Comparison of ENCODE assay signal across 9 mouse cellular contexts in the genomic region with DNA sequence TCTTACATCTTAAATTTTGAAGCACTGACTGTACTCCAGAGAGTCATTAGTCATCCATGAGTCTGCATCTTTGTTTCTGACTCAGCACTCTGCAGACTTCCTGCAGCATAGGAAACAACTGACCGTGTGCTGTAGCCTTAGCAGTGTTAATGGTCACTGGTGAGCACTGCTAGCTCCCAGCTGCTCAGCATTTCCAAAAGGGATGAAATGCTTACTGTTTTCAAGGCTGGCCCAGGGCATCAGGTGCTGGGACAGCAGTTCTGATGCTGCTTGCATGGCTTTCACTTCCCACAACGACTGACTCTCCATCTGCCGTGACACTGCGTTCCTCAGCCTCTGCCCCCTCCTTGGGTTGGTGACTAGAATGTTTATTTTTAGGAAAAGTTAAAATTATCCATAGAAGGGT. TPM values are rescaled to one million over a fixed set of nuclear protein-coding genes. Genes with fewer than 3 reads are reported as not detected.
DNase-seq lines count a peak whose midpoint lies in the region; ATAC-seq and TF ChIP-seq lines count a peak whose summit lies in the region.
"Had no signal": no experiment of that assay in that cellular context is flagged by ENCODE, and none has a peak within 500 bp of the region (broad histone marks: within the 10 kb centered on the region; RNA-seq: fewer than 3 reads in every experiment).

No protein-coding gene starts in this region.

- ATAC-seq in limb, embryonic 14.5 days (ENCODE audit: low FRiP score, low read depth), result 0 out of 2 replicates have a peak, but pooled peaks have one; percentile 53
- peak; percentile 80; the same call in 1 of the 2 replicates for ATAC-seq in stomach, embryonic 15.5 days (ENCODE audit: insufficient read depth, low FRiP score, low read depth)

- WGBS in limb, embryonic 14.5 days, result 68% methylated on average over 4 of the region's 4 CpGs
- WGBS in stomach, embryonic 15.5 days, result 25% methylated on average over 4 of the region's 4 CpGs
- 14% methylated on average over 4 of the region's 4 CpGs for WGBS in cerebellum, adult 2 months

- no peak overlapping the region for H3K4me3 ChIP-seq in limb, embryonic 14.5 days (replicated peaks; ENCODE audit: low read length)
- H3K4me3 ChIP-seq in stomach, embryonic 15.5 days (replicated peaks), result no peak overlapping the region
- no peak overlapping the region for H3K4me3 ChIP-seq in cerebellum, adult 2 months (replicated peaks; ENCODE audit: insufficient read depth, low read depth, low read length)
- H3K4me3 ChIP-seq: left cerebral cortex, adult 2 months had no signal

- no peaks in the 10 kb centered on the region for H3K9me3 ChIP-seq in limb, embryonic 14.5 days (ENCODE audit: control insufficient read depth, low read length)
- H3K9me3 ChIP-seq in stomach, embryonic 15.5 days, result no peaks in the 10 kb centered on the region

- H3K27me3 ChIP-seq in limb, embryonic 14.5 days (ENCODE audit: control insufficient read depth, insufficient read depth, low read length), result no peaks in the 10 kb centered on the region
- no peaks in the 10 kb centered on the region for H3K27me3 ChIP-seq in stomach, embryonic 15.5 days (replicated peaks)
- no peaks in the 10 kb centered on the region for H3K27me3 ChIP-seq in cerebellum, adult 2 months (ENCODE audit: control insufficient read depth, insufficient read depth, low read length)

- no peak for TF ChIP-seq POLR2A in limb, embryonic 14.5 days (IDR thresholded peaks at IDR 0.05; ENCODE audit: borderline replicate concordance, extremely low read depth, insufficient read depth, insufficient read length)
- no peak for TF ChIP-seq POLR2A in cerebellum, adult 2 months (IDR thresholded peaks at IDR 0.05; ENCODE audit: borderline replicate concordance, insufficient read depth, low read length)

- no peaks in the 10 kb centered on the region for H3K36me3 ChIP-seq in limb, embryonic 14.5 days (ENCODE audit: control insufficient read depth, insufficient read depth, low read length)
- no peaks in the 10 kb centered on the region for H3K36me3 ChIP-seq in stomach, embryonic 15.5 days

- no peak overlapping the region for H3K27ac ChIP-seq in limb, embryonic 14.5 days (replicated peaks; ENCODE audit: low read depth, low read length)
- H3K27ac ChIP-seq in stomach, embryonic 15.5 days, result peak overlapping the region; percentile 51; the same call in 1 of the 2 replicates
- H3K27ac ChIP-seq in cerebellum, adult 2 months (ENCODE audit: insufficient read depth, low read length), result no peak overlapping the region
- H3K27ac ChIP-seq: left cerebral cortex, adult 2 months had no signal

- no peak overlapping the region for H3K4me2 ChIP-seq in limb, embryonic 14.5 days (replicated peaks; ENCODE audit: low read depth, low read length, severe bottlenecking)
- 0 out of 2 replicates have a peak overlapping the region, but pooled peaks have one; percentile 8 for H3K4me2 ChIP-seq in stomach, embryonic 15.5 days

- no peak for TF ChIP-seq CTCF in cerebellum, adult 2 months (IDR thresholded peaks at IDR 0.05; ENCODE audit: borderline replicate concordance, insufficient read depth, low read depth, low read length)

- peak; percentile 27 for DNase-seq in gastrocnemius, postnatal 25 days
- DNase-seq in gastrocnemius, postnatal 10 days, result no peak
- DNase-seq in retina, postnatal 1 day, result peak; percentile 11
- no peak for DNase-seq in retina, embryonic 14.5 days (ENCODE audit: low spot score)
- peak; percentile 52 for DNase-seq in fibroblast of lung, adult 2 months (ENCODE audit: low read depth)
- DNase-seq in limb, embryonic 14.5 days (ENCODE audit: low spot score), result no peak
- DNase-seq in cerebellum, adult 2 months, result no peak

- no peak overlapping the region for H3K9ac ChIP-seq in limb, embryonic 14.5 days (ENCODE audit: low read depth, low read length, severe bottlenecking)
- no peak overlapping the region for H3K9ac ChIP-seq in stomach, embryonic 15.5 days

- H3K4me1 ChIP-seq in limb, embryonic 14.5 days (ENCODE audit: control insufficient read depth, insufficient read depth, low read length), result peaks cover 8% of the 10 kb centered on the region; the same call in 1 of the 2 replicates
- peaks cover 5% of the 10 kb centered on the region for H3K4me1 ChIP-seq in stomach, embryonic 15.5 days
- H3K4me1 ChIP-seq in cerebellum, adult 2 months (ENCODE audit: control insufficient read depth, insufficient read depth, low read length), result 0 out of 2 replicates have a peak, but pooled peaks cover 3% of the 10 kb centered on the region

RNA-seq across cellular contexts. Expression of gene AL731706.1, which starts 29.8 kb away (rescaled TPM):
- 10 to 100 TPM; 17.8 to 24.1 TPM for total RNA-seq in gastrocnemius, postnatal 25 days (2021)
- total RNA-seq in gastrocnemius, postnatal 10 days (2021), result 10 to 100 TPM; 11.4 to 16.9 TPM
- 14.4 and 17.4 TPM in 2 replicates for polyA plus RNA-seq in limb, embryonic 14.5 days (2012; rRNA removed)
- polyA plus RNA-seq in limb, embryonic 14.5 days (2014; fragmentation: Nextera tagmentation; extraction: Ambion mirVana), result 33.3 and 37.8 TPM in 2 replicates
- 32.9 and 33.7 TPM in 2 replicates for polyA plus RNA-seq in stomach, embryonic 15.5 days (2015; fragmentation: Nextera tagmentation; extraction: Ambion mirVana)
- 32.4 and 40.2 TPM in 2 replicates for polyA plus RNA-seq in cerebellum, adult 2 months (2012; rRNA removed)

RNA-seq across cellular contexts. Expression of gene Mkks, which starts 29.8 kb away (rescaled TPM):
- total RNA-seq in gastrocnemius, postnatal 25 days (2021), result 10 to 100 TPM; 21.6 to 28.7 TPM
- total RNA-seq in gastrocnemius, postnatal 10 days (2021), result 10 to 100 TPM; 18.6 to 23.8 TPM
- 9.9 and 10.7 TPM in 2 replicates for polyA plus RNA-seq in limb, embryonic 14.5 days (2012; rRNA removed)
- 12.6 and 12.7 TPM in 2 replicates for polyA plus RNA-seq in limb, embryonic 14.5 days (2014; fragmentation: Nextera tagmentation; extraction: Ambion mirVana)
- polyA plus RNA-seq in stomach, embryonic 15.5 days (2015; fragmentation: Nextera tagmentation; extraction: Ambion mirVana), result 13.1 and 13.3 TPM in 2 replicates
- polyA plus RNA-seq in cerebellum, adult 2 months (2012; rRNA removed), result 11.7 and 12.2 TPM in 2 replicates

RNA-seq across cellular contexts. Expression of gene Slx4ip, which starts 30.0 kb away (rescaled TPM):
- total RNA-seq in gastrocnemius, postnatal 25 days (2021), result 1 to 10 TPM; 2.5 to 3.0 TPM
- total RNA-seq in gastrocnemius, postnatal 10 days (2021), result 1 to 10 TPM; 2.5 to 2.6 TPM
- 3.0 and 3.4 TPM in 2 replicates for polyA plus RNA-seq in limb, embryonic 14.5 days (2012; rRNA removed)
- 5.3 and 6.6 TPM in 2 replicates for polyA plus RNA-seq in limb, embryonic 14.5 days (2014; fragmentation: Nextera tagmentation; extraction: Ambion mirVana)
- 5.6 and 6.6 TPM in 2 replicates for polyA plus RNA-seq in stomach, embryonic 15.5 days (2015; fragmentation: Nextera tagmentation; extraction: Ambion mirVana)
- 2.5 and 3.0 TPM in 2 replicates for polyA plus RNA-seq in cerebellum, adult 2 months (2012; rRNA removed)

RNA-seq across cellular contexts. Expression of gene AL731706.2, which starts 35.5 kb away (rescaled TPM):
- total RNA-seq in gastrocnemius, postnatal 25 days (2021), result 10 to 100 TPM; 24.6 to 27.4 TPM
- total RNA-seq in gastrocnemius, postnatal 10 days (2021), result 10 to 100 TPM; 11.2 to 19.3 TPM
- not detected in 2 replicates for polyA plus RNA-seq in limb, embryonic 14.5 days (2012; rRNA removed)
- 46.1 and 52.3 TPM in 2 replicates for polyA plus RNA-seq in limb, embryonic 14.5 days (2014; fragmentation: Nextera tagmentation; extraction: Ambion mirVana)
- 31.6 and 32.9 TPM in 2 replicates for polyA plus RNA-seq in stomach, embryonic 15.5 days (2015; fragmentation: Nextera tagmentation; extraction: Ambion mirVana)
- polyA plus RNA-seq in cerebellum, adult 2 months (2012; rRNA removed), result 41.4 TPM in 1 of 2 replicates, not detected in the other

Comparison
In these comparisons a context has a peak if more than half of its experiments do, and no peak if none do; other contexts are left out.
1. DNase-seq: peak in gastrocnemius, postnatal 25 days (single experiment), retina, postnatal 1 day (single experiment) and fibroblast of lung, adult 2 months (single experiment); none in gastrocnemius, postnatal 10 days (single experiment), retina, embryonic 14.5 days (single experiment), limb, embryonic 14.5 days (single experiment) and cerebellum, adult 2 months (0 of 2).